Mouse (Mus musculus): ENCODE results near the gene Sp7. TPM values are rescaled to one million over a fixed set of nuclear protein-coding genes. Genes with fewer than 3 reads are reported as not detected.

Gene Sp7
- polyA plus RNA-seq, 2 experiments, result 0.04 to 0.07 TPM

GRCm38 (mm10) chr15:102399229-102400221, 32.5 kb upstream of the Sp7 start:
- Histone ChIP-seq H3K27me3 (ENCODE audit: control insufficient read depth, insufficient read depth, low read length) (no peaks in the 10 kb centered on the region), H3K9ac (replicated peaks) (peak overlapping the region; percentile 90), H3K9me3 (ENCODE audit: control insufficient read depth, low read length) (no peaks in the 10 kb centered on the region), H3K27ac (peak overlapping the region; percentile 80), H3K4me2 (ENCODE audit: low read depth) (peak overlapping the region; percentile 95), H3K36me3 (replicated peaks; ENCODE audit: control insufficient read depth, insufficient read depth, low read depth) (no peaks in the 10 kb centered on the region), H3K4me1 (replicated peaks; ENCODE audit: control insufficient read depth in 2 of 2, insufficient read depth in 2 of 2, low read length in 1 of 2) (peaks cover 30 to 46% of the 10 kb centered on the region in 2 experiments), H3K4me3 (ENCODE audit: insufficient read depth in 1 of 2, low read depth in 2 of 2, low read length in 2 of 2) (peak overlapping the region; percentile 63 to 73)
- TF ChIP-seq CTCF (IDR thresholded peaks at IDR 0.05; ENCODE audit: low read depth), result no peak
- no peak for TF ChIP-seq EP300 (IDR thresholded peaks at IDR 0.05; ENCODE audit: low read depth)
- 2% methylated on average over 34 of the region's 34 CpGs for WGBS (ENCODE audit: insufficient replicate concordance)
- ATAC-seq (ENCODE audit: insufficient read depth) (peak; percentile 73), DNase-seq (ENCODE audit: low read depth in 3 of 3, low spot score in 3 of 3) (peak in 2 of 3 experiments; percentile 50 to 62)

DNA sequence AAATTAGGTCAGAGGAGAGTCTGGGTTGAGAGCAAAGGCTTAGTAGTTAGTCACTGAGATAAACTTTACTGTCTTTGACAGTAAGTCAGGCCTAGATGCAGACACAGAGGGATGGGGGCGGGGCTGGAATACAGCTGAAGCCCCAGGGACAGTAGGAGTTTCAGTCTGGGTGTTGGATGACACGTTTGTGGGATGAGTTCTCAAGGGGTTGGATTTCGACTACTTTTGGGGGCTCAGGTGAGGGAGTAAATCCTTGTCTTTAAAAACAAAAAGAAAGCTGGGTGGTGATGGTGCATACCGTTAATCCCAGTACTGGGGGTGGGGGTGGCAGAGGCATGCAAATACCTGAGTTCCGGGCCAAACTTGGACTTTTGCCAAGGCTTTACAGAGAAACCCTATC, 31.6 kb upstream of the Sp7 start:
- DNase-seq (ENCODE audit: low read depth in 3 of 3, low spot score in 3 of 3), result no peak
- peak overlapping the region; percentile 95 for H3K4me2 ChIP-seq (ENCODE audit: low read depth)
- no peaks in the 10 kb centered on the region for H3K9me3 ChIP-seq (ENCODE audit: control insufficient read depth, low read length)
- 45% methylated on average over 5 of the region's 5 CpGs for WGBS (ENCODE audit: insufficient replicate concordance)
- H3K9ac ChIP-seq (replicated peaks), result no peak overlapping the region
- no peaks in the 10 kb centered on the region for H3K36me3 ChIP-seq (replicated peaks; ENCODE audit: control insufficient read depth, insufficient read depth, low read depth)
- no peaks in the 10 kb centered on the region for H3K27me3 ChIP-seq (ENCODE audit: control insufficient read depth, insufficient read depth, low read length)
- H3K27ac ChIP-seq, result no peak overlapping the region
- no peak for TF ChIP-seq CTCF (IDR thresholded peaks at IDR 0.05; ENCODE audit: low read depth)
- no peak for TF ChIP-seq EP300 (IDR thresholded peaks at IDR 0.05; ENCODE audit: low read depth)
- ATAC-seq (ENCODE audit: insufficient read depth), result no peak
- H3K4me1 ChIP-seq (replicated peaks; ENCODE audit: control insufficient read depth in 2 of 2, insufficient read depth in 2 of 2, low read length in 1 of 2), result peaks cover 35 to 53% of the 10 kb centered on the region in 2 experiments
- H3K4me3 ChIP-seq (ENCODE audit: insufficient read depth in 1 of 2, low read depth in 2 of 2, low read length in 2 of 2), result peak overlapping the region in 1 of 2 experiments; percentile 73; a peak in 2 of 4 replicates

DNA sequence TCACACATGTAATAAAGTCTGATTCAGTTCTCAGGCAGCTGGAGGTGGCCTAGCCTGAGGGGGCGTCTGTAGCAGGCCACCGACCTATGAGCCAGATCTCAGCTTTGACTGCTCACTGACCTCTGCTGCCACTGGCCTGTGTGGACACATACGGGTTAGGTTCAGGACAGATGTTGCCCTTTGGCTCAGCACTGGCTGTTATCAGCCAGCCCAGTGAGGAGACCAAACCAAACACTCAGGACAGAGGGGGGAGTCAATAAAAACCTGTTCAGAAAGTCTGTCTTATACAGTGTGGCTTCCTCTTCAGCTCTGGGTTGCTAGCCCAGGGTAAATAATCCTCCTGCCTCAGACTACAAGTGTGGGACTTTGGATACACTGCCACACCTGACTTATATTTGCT, 28.1 kb upstream of the Sp7 start:
- Histone ChIP-seq H3K27ac (peak overlapping the region; percentile 31; the same call in 1 of the 2 replicates), H3K9ac (replicated peaks) (no peak overlapping the region), H3K9me3 (ENCODE audit: control insufficient read depth, low read length) (no peaks in the 10 kb centered on the region), H3K4me3 (ENCODE audit: insufficient read depth in 1 of 2, low read depth in 2 of 2, low read length in 2 of 2) (no peak overlapping the region), H3K27me3 (ENCODE audit: control insufficient read depth, insufficient read depth, low read length) (no peaks in the 10 kb centered on the region), H3K36me3 (replicated peaks; ENCODE audit: control insufficient read depth, insufficient read depth, low read depth) (no peaks in the 10 kb centered on the region), H3K4me1 (replicated peaks; ENCODE audit: control insufficient read depth in 2 of 2, insufficient read depth in 2 of 2, low read length in 1 of 2) (peaks cover 26 to 42% of the 10 kb centered on the region in 2 experiments), H3K4me2 (ENCODE audit: low read depth) (peak overlapping the region; percentile 18)
- ATAC-seq (ENCODE audit: insufficient read depth) (peak; percentile 69), DNase-seq (ENCODE audit: low read depth in 3 of 3, low spot score in 3 of 3) (peak in 1 of 3 experiments; percentile 52)
- 11% methylated on average over 3 of the region's 3 CpGs for WGBS (ENCODE audit: insufficient replicate concordance)
- TF ChIP-seq CTCF (IDR thresholded peaks at IDR 0.05; ENCODE audit: low read depth) (no peak), EP300 (IDR thresholded peaks at IDR 0.05; ENCODE audit: low read depth) (peak; percentile 20; the same call in 1 of the 2 replicates)

- Histone ChIP-seq H3K4me1 (replicated peaks; ENCODE audit: control insufficient read depth in 2 of 2, insufficient read depth in 2 of 2, low read length in 1 of 2) (peaks cover 21 to 33% of the 10 kb centered on the region in 2 experiments), H3K9ac (replicated peaks) (no peak overlapping the region), H3K4me2 (ENCODE audit: low read depth) (no peak overlapping the region), H3K27ac (peak overlapping the region; percentile 48; the same call in 1 of the 2 replicates), H3K36me3 (replicated peaks; ENCODE audit: control insufficient read depth, insufficient read depth, low read depth) (no peaks in the 10 kb centered on the region), H3K9me3 (ENCODE audit: control insufficient read depth, low read length) (no peaks in the 10 kb centered on the region), H3K27me3 (ENCODE audit: control insufficient read depth, insufficient read depth, low read length) (no peaks in the 10 kb centered on the region), H3K4me3 (ENCODE audit: insufficient read depth in 1 of 2, low read depth in 2 of 2, low read length in 2 of 2) (no peak overlapping the region)
- DNase-seq (ENCODE audit: low read depth in 3 of 3, low spot score in 3 of 3) (no peak), ATAC-seq (ENCODE audit: insufficient read depth) (no peak)
- TF ChIP-seq EP300 (IDR thresholded peaks at IDR 0.05; ENCODE audit: low read depth), result no peak
- TF ChIP-seq CTCF (IDR thresholded peaks at IDR 0.05; ENCODE audit: low read depth), result no peak
Observed at GRCm38 (mm10) chr15:102393584-102394014, 26.6 kb upstream of the Sp7 start.

DNA sequence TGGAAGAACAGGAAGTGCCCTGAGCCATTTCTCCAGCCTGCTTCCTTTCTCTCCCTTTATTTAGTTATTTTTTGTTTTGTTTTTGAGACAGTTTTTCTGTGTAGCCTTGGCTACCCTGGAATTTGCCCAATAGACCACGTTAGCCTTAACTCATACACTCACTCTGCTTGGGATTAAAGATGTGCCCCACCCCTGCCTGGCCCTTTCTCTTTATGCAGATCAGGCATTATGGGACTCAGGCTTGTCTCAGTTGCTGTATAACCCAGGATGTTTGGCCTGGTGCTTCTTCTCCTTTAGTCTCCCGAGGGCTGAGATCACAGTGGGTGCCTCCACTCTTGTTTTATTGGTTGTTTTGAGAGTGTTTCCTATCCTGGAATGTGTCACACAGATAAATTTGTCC, 25.5 kb upstream of the Sp7 start:
- no peak overlapping the region for H3K9ac ChIP-seq (replicated peaks)
- peaks cover 19 to 31% of the 10 kb centered on the region in 2 experiments for H3K4me1 ChIP-seq (replicated peaks; ENCODE audit: control insufficient read depth in 2 of 2, insufficient read depth in 2 of 2, low read length in 1 of 2)
- WGBS (ENCODE audit: insufficient replicate concordance), result 29% methylated on average over 2 of the region's 2 CpGs
- H3K27ac ChIP-seq, result no peak overlapping the region
- TF ChIP-seq EP300 (IDR thresholded peaks at IDR 0.05; ENCODE audit: low read depth), result no peak
- TF ChIP-seq CTCF (IDR thresholded peaks at IDR 0.05; ENCODE audit: low read depth), result no peak
- no peaks in the 10 kb centered on the region for H3K9me3 ChIP-seq (ENCODE audit: control insufficient read depth, low read length)
- DNase-seq (ENCODE audit: low read depth in 3 of 3, low spot score in 3 of 3) (no peak), ATAC-seq (ENCODE audit: insufficient read depth) (no peak)
- no peaks in the 10 kb centered on the region for H3K36me3 ChIP-seq (replicated peaks; ENCODE audit: control insufficient read depth, insufficient read depth, low read depth)
- H3K4me3 ChIP-seq (ENCODE audit: insufficient read depth in 1 of 2, low read depth in 2 of 2, low read length in 2 of 2), result no peak overlapping the region
- no peak overlapping the region for H3K4me2 ChIP-seq (ENCODE audit: low read depth)
- H3K27me3 ChIP-seq (ENCODE audit: control insufficient read depth, insufficient read depth, low read length), result no peaks in the 10 kb centered on the region
